Mouse (Mus musculus) testis, adult 2 months (tissue): ENCODE data around the gene Sla2. TPM values are rescaled to one million over a fixed set of nuclear protein-coding genes. Genes with fewer than 3 reads are reported as not detected.
"Not testable (repeated sequence)": the region's sequence is repeated elsewhere in the genome, so short reads cannot be mapped to it uniquely, and the experiment has no call there.

Experiments used
- H3K27ac ChIP-seq: fragments of 200-500 bp; 2 replicates; pipeline ENCODE4 v1.5.1; 2012; ENCODE audit warnings: low read depth, low read length; ENCODE audit not compliant: control insufficient read depth, insufficient read depth
- H3K27me3 ChIP-seq: fragments of 200-500 bp; 2 replicates; pipeline ENCODE4 v1.6.1; 2012; ENCODE audit warnings: mild to moderate bottlenecking, low read length, moderate library complexity; ENCODE audit not compliant: control insufficient read depth, insufficient read depth
- H3K36me3 ChIP-seq: fragments of 200-500 bp; 2 replicates; pipeline ENCODE4 v1.6.1; 2012; ENCODE audit warnings: mild to moderate bottlenecking, low read length; ENCODE audit not compliant: control insufficient read depth, insufficient read depth
- H3K4me1 ChIP-seq: fragments of 200-500 bp; 2 replicates; pipeline ENCODE4 v1.6.1; 2012; ENCODE audit warnings: low read length; ENCODE audit not compliant: control insufficient read depth, insufficient read depth
- H3K4me3 ChIP-seq: fragments of 200-500 bp; 2 replicates; pipeline ENCODE4 v1.5.1; 2012; ENCODE audit warnings: low read depth, mild to moderate bottlenecking, low read length, moderate library complexity, mixed read lengths; ENCODE audit not compliant: control insufficient read depth
- CTCF ChIP-seq: fragments of 200-500 bp; IDR thresholded peaks from 2 replicates; pipeline ENCODE4 v1.5.1; 2012; ENCODE audit warnings: low read depth, mild to moderate bottlenecking, inconsistent platforms, low read length, moderate library complexity; ENCODE audit not compliant: control insufficient read depth, insufficient read depth, insufficient replicate concordance
- POLR2A ChIP-seq: fragments of 200-500 bp; IDR thresholded peaks from 2 replicates; pipeline ENCODE4 v1.6.1; 2012; ENCODE audit warnings: low read depth, mild to moderate bottlenecking, inconsistent platforms, low read length, moderate library complexity; ENCODE audit not compliant: control insufficient read depth
- polyA plus RNA-seq: library from polyadenylated mRNA; depleted of rRNA; stranded (reverse); fragments of >200 nt; gene quantifications from 2 replicates; pipeline ENCODE4 v1.2.3, GENCODE M21; 2012

Gene Sla2
- polyA plus RNA-seq, 1 experiment = 0.14 TPM

DNA sequence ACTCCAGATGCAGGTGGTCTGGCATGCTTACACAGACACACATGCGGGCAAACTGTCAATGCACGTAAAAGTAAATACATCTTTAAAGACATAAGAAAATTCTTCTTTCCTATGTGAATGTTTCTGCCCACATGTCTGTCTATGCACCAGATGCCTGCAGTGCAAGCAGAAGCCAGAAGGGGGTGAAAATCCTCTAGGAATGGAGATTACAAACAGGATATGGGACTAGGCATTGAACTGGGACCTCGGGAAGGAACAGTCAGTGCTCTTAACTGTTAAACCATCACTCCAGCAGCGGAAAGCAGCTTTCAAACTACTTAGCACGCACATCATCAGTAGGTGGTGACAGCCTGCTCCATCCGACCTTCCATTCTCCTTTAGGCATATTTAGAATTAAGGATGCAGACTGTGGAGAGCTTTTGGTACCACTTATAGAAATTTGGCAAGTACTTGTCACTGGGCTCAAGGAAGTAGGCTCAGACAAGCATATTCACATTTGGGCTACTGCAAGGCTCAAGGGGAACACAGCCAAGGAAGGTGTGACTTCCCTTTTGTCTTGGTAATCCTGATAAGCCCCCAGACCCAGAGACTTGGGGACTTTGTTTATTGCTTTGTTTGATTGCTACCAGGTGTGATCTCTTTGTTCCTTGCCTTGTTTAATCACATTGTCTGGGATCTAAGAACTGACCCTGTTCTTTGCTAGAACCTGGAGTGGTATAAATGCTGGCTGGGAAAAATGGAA lies 18.2 kb upstream of the Sla2 start:
- Histone ChIP-seq H3K4me3 (no peak overlapping the region), H3K4me1 (no peaks in the 10 kb centered on the region), H3K27ac (no peak overlapping the region), H3K27me3 (no peaks in the 10 kb centered on the region), H3K36me3 (no peaks in the 10 kb centered on the region)
- TF ChIP-seq CTCF (no peak), POLR2A (no peak)

DNA sequence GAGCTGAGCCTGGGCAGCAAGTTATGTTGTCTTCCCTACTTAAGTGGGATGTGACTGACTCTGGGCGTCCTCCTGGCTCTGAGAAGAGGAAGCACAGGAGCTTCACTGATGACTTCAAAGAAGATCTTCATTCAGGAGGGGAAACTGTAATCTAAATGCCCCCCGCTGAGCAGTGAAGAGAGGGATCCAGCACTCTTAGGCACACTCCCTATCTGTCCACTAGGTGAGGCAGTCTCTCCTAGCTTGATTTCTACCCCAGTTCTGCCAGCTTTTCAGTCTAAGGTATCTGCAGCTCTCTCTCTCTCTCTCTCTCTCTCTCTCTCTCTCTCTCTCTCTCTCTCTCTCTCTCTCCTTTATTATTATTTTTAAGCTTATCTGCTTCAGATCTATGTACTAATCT lies 16.4 kb upstream of the Sla2 start:
- Histone ChIP-seq H3K36me3 (no peaks in the 10 kb centered on the region), H3K4me3 (no peak overlapping the region), H3K27ac (no peak overlapping the region), H3K4me1 (no peaks in the 10 kb centered on the region), H3K27me3 (no peaks in the 10 kb centered on the region)
- TF ChIP-seq POLR2A (no peak), CTCF (no peak)

DNA sequence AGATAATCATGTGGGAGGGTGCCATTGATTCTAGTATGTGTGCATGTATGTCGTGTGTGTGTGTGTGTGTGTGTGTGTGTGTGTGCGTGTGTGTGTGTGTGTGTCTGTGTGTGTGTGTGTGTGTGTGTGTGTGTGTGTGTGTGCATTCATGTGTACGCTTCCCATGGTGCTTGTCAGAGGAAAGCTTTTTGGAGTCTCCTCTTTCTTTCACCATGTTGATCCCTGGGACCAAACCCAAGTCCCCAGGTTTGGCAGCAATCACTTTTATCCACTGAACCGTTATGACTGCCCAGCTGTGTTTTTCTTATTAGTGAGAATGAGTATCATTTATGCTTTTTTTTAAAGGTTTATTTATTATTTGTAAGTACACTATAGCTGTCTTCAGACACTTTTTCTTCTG lies 15.4 kb upstream of the Sla2 start:
- not testable (repeated sequence) for H3K36me3 ChIP-seq, H3K27ac ChIP-seq, H3K4me1 ChIP-seq, H3K4me3 ChIP-seq, H3K27me3 ChIP-seq

DNA sequence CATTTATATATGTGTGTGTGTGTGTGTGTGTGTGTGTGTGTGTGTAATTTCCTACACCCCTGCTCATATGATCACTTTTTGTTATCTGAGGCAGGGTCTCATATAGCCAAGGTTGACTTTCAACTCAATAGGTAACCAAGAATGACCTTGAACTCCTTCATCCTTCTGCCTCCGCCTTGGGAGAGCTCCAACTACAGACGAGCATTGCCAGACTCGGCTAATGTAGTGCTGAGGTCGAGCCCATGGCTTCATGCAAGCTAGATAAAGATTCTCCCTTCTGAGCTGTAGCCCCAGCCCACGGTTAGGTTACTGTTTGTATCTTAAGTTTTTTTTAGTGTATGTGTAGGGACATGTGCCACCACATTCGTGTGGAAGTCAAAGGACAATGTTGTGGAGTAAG lies 14.9 kb upstream of the Sla2 start:
- H3K27me3 ChIP-seq = no peaks in the 10 kb centered on the region
- no peaks in the 10 kb centered on the region for H3K4me1 ChIP-seq
- no peaks in the 10 kb centered on the region for H3K36me3 ChIP-seq
- no peak overlapping the region for H3K4me3 ChIP-seq
- no peak for TF ChIP-seq CTCF
- TF ChIP-seq POLR2A = no peak
- H3K27ac ChIP-seq = no peak overlapping the region

DNA sequence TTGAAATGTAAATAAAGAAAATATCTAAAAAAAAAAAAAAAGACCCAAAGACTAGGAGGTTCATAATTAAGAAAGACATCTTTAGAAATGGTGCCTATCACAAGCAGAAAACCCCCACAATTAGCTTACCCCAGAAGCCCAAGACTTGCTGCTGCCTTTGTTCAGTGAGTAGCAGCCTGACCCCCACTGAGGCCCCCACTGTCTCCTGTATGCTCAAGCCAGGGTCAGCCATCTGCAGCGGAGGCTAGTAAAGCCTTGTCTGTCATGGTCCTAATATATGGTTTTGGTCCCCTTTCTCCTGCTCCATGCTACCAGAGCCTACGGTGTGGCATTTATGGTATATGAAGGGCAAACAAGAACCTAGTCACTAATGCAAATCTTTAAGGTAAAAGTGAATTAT lies 14.4 kb upstream of the Sla2 start:
- no peak overlapping the region for H3K27ac ChIP-seq
- H3K4me3 ChIP-seq = no peak overlapping the region
- H3K36me3 ChIP-seq = no peaks in the 10 kb centered on the region
- no peaks in the 10 kb centered on the region for H3K4me1 ChIP-seq
- no peak for TF ChIP-seq CTCF
- no peak for TF ChIP-seq POLR2A
- no peaks in the 10 kb centered on the region for H3K27me3 ChIP-seq

DNA sequence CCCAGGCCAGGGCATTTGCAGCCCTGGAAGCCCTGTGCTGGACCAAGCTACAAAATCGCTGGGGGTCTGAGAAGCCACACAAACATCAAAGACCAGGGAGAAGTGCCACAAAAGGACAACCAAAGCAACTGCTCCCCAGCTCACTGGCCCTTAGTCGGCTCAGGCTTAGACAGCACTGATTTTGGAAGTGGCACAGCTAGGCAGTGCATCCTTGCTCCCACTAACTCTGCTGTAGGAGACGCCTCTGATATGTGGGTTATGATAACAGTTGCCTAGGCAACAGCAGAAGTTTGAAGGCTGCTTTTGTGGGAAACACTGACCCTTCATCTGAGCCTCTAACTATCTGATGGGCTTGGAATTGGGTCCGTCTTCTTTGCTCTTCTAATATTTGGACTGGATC lies 12.2 kb upstream of the Sla2 start:
- Histone ChIP-seq H3K4me3 (no peak overlapping the region), H3K27ac (no peak overlapping the region), H3K4me1 (no peaks in the 10 kb centered on the region), H3K27me3 (no peaks in the 10 kb centered on the region), H3K36me3 (no peaks in the 10 kb centered on the region)
- TF ChIP-seq CTCF (no peak), POLR2A (no peak)

DNA sequence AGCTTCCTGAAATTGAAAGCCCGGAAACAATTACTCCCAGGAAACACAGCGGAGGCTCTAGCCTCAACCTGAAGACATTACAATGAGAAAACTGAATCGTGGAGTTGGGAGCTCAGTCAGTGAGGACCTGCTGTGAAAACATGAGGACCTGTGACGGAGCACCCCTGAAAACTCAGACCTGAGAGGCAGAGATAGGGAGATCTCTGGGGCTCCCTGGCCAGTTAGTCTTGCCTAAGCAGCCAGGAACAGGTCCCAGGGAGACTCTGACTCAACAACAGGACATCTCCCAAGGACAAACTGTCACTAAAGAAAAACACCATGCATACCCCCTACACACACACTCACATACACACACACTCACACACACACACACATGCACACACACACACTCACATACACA lies 11.4 kb upstream of the Sla2 start:
- Histone ChIP-seq H3K36me3 (no peaks in the 10 kb centered on the region), H3K4me1 (no peaks in the 10 kb centered on the region), H3K4me3 (no peak overlapping the region), H3K27ac (no peak overlapping the region), H3K27me3 (no peaks in the 10 kb centered on the region)
- TF ChIP-seq CTCF (no peak), POLR2A (no peak)

DNA sequence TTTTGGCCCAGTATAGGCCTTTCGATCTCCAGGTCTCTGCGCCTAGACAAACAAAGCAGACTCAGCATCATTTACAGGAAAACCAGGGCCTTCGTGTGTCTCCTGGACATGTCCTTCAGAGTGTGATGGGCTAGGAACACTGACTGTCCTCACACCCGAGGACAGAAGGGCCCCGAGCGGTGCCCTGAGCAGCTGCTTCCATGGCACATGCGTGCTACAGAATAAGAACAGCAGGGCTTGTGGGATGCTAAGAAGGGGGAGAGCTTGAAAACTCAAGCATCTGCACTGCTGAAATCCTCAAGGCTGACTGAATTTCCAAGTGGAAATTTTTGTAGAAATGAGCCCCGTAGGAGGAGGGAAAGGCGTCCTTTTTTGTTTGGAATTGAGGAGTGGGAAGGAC lies 10.0 kb upstream of the Sla2 start:
- no peak overlapping the region for H3K4me3 ChIP-seq
- no peak overlapping the region for H3K27ac ChIP-seq
- H3K27me3 ChIP-seq = no peaks in the 10 kb centered on the region
- TF ChIP-seq CTCF (no peak), POLR2A (no peak)
- H3K36me3 ChIP-seq = no peaks in the 10 kb centered on the region
- no peaks in the 10 kb centered on the region for H3K4me1 ChIP-seq
